Mouse (Mus musculus): Measurements from ENCODE around the gene Gm28053.

Gm28053 gene

GRCm38 (mm10) chr6:48692962-48693361 is 25.4 kb upstream of the Gm28053 start:
- DNase-seq (ENCODE audit: low spot score in 2 of 2) = no peak

- DNase-seq (ENCODE audit: low spot score in 2 of 2) = no peak
Observed at GRCm38 (mm10) chr6:48696830-48697554, 21.4 kb upstream of the Gm28053 start.

- no peak for DNase-seq (ENCODE audit: low spot score in 2 of 2)
Observed at GRCm38 (mm10) chr6:48697555-48697930, 20.9 kb upstream of the Gm28053 start.

- DNase-seq (ENCODE audit: low spot score in 2 of 2) = no peak
Observed at GRCm38 (mm10) chr6:48698066-48698856, 20.1 kb upstream of the Gm28053 start.

- DNase-seq (ENCODE audit: low spot score in 2 of 2) = no peak
Observed at GRCm38 (mm10) chr6:48698888-48699287, 19.5 kb upstream of the Gm28053 start.

DNA sequence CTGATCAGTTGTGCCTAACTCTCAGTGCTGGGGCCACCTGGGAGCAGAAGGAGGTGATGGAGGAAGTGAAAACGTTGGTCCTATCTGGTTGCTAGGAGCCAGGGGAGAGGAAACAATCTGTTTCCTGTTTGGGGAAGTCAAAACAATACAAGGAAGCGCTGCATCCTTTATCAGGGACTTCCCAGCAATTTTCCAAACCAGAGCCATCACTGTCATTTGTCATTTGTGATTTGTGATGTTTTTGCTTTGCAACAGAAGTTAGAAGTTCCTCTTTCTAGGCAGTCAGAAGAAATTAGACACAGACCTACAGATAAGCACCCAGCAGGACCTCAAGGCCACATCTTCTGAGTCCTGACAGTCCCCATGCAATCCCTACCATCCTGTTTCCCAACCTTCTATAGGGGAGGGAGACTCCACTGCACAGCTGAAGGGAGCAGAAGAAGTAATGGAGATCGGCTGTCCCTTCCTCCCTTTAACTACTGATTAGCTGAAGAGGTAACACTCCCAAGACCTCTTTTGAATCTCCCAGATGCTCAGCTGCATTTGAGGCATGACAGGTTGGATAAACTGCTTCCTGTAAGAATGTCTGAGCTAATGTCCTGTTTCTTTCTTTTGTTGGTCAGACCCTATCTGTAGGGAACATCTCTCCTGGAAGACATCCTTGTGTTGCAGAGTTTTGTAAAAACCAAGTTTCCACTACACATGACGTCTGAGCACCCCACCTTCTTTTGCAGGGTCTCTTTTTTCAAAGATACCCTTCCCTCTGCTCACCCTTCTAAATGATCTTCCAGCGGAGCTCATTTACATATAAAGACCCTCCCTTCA is 17.9 kb upstream of the Gm28053 start:
- DNase-seq (ENCODE audit: low spot score in 2 of 2) = peak; percentile 74 to 88

DNA sequence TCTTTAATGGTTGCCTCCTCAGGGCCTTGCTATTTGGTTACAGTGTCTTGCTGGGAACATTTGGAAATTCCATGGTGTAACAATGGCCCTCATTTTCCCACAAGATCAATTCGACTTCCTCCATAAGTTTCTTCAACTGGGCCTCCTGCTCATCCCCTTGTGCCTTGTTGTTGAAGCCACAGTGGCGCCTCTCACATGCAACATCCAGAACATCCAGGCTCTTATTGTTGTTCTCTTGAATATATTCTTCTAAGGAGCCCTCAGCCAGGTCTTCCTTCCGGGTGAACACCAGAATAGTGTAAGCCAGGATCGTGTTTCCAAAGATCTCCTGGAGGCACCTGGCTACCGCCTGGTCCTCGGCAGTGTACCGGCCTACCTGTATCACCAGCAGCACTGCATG is 16.3 kb upstream of the Gm28053 start:
- no peak for DNase-seq (ENCODE audit: low spot score in 2 of 2)

DNA sequence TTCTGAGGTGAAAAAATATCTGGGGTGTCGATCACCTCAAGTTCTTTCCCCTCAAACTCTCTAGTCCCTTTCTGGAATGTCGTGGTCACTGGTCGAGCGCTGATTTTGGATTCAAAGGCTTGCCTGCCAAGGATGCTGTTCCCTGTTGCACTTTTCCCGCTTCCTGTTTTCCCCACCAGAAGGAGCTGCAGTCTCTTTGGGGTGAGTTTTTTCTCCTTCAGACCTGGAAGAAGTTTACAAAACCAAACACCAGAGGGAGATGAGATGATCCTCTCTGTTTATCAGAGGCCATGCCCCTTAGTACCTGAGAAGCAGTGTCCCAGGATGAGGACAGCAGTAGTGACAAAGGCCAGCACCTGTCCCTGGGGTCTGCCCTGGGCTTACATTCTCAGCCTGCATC is 15.8 kb upstream of the Gm28053 start:
- DNase-seq (ENCODE audit: low spot score in 2 of 2) = no peak

DNA sequence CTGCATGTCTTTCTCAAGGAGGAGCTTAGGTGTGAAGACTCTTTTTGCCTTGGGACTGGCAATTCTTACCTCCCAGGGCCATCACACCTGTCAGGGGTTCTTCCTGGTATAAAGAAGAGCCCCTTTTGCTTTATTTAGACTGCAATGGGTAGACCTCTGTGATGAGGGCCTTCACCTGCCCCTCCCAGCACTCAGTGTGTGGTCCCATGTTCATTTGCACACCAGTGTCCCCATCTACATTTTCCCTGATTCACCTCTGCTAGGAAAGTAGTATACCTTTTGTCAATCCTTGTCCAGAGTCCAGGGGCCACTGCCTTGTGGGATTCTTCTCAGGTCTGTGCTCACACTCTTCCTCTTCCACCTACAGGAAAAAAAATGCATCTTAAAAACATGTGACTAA is 14.3 kb upstream of the Gm28053 start:
- DNase-seq (ENCODE audit: low spot score in 2 of 2) = no peak

DNA sequence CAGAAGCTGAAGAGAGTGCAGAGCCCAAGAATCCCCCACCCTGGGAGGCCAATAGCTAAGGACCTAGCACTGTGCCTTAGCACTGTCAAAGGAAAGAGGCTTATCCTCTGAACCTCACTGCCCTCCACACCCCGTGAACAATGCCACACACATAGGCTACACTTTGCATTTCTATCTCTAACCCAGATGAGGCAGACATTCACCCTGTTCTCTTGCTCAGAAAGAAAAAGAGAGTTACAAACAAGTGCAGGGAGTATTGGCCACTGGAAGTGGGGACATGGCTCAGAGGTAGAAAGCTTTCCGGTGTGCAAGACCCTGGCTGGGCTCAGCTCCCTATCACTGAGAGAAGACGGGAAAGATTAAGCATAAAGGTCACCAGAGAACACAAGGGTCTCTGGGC is 12.3 kb upstream of the Gm28053 start:
- DNase-seq (ENCODE audit: low spot score in 2 of 2) = no peak

DNA sequence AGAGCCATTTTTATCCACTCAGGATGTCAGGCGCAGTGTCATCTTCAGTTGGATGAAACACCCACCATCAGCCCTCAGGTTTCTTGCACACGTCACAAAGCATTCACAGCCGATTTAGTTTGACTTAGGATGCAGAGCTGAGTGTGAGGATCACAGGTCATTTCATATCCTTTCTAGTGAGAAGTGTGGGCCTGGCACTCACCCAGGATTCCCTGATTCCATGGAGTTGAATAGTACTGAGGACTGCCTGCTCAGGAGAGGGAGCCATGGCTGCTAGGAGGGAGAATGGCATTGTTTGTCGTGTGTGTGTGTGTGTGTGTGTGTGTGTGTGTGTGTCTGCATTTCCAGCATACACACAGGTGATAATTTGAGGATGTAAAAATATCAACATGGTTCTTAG is 1.9 kb downstream of the Gm28053 start:
- no peak for DNase-seq (ENCODE audit: low spot score in 2 of 2)

DNA sequence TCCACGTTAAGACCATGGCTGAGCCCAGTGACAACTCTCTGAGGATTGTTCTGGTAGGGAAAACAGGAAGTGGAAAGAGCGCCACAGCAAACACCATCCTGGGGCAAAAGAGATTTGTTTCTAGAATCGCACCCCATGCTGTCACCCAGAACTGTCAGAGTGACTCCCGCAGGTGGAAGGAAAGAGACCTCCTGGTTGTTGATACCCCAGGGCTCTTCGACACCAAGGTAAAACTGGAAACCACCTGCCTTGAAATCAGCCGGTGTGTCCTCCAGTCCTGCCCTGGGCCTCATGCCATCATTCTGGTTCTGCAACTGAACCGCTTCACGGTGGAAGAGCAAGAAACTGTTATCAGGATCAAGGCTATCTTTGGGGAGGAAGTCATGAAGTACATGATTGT is 5.1 kb downstream of the Gm28053 start:
- DNase-seq (ENCODE audit: low spot score in 2 of 2) = no peak

DNA sequence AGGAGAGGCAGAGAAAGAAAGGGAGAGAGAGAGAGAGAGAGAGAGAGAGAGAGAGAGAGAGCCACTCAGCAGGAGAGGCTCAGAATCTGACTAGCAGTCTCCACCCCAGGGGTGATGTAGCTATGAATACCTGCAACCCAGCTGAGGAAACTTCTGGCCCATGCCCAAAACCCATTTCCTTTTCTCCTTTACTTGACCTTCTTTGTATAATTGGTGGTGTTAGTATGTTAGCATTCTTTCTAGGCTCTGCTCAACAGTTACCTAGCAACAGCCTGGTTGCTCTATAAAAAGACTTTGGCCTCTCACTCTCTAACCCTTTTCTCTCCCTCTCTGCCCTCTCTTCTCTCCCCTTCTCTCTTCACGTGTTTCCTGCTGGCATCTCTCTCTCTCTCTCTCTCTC is 7.1 kb downstream of the Gm28053 start:
- DNase-seq (ENCODE audit: low spot score in 2 of 2) = peak; percentile 87 to 91

DNA sequence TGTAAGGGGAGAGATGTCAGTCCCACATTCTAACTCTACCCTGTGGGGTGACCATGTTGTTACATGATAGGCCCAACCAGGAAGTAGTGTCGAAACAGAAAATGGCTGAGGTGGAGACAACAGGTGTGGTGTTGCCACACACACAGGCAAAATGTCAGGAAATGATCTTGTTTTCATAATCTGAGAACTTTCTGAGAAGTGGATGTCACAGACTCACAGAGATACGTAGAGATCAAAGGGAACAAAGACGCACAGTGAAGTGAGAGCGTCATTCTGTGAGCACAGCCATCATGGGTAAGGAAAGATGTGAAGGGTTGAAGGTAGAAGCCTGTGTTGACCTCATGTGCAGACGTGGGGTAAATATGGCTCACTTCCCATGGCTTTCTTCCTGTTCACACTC is 9.4 kb downstream of the Gm28053 start:
- no peak for DNase-seq (ENCODE audit: low spot score in 2 of 2)

DNA sequence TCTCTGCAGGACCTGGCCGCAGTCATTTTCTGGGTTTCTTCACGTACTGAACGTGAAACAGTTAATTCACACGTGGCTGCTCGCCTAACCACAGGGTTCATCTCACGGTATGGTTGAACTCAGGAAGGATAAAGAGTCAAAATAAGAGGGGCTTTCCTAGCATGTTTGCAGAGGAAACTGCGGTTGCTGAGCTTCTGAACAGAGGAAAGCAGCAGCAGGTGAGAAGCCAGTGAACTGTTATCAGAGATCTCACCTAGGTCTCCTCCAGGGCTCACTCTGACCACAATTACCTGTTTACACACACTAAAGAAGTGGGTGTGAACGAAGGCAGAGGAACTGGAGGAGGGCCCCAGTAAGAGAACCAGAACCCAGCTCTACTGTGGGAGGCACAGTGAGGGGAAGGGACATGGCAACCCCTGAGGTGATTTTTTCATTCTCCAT is 14.5 kb downstream of the Gm28053 start:
- DNase-seq (ENCODE audit: low spot score in 2 of 2) = no peak

GRCm38 (mm10) chr6:48733660-48734059 is 15.3 kb downstream of the Gm28053 start:
- no peak for DNase-seq (ENCODE audit: low spot score in 2 of 2)

GRCm38 (mm10) chr6:48737053-48737452 is 18.6 kb downstream of the Gm28053 start:
- no peak for DNase-seq (ENCODE audit: low spot score in 2 of 2)

DNA sequence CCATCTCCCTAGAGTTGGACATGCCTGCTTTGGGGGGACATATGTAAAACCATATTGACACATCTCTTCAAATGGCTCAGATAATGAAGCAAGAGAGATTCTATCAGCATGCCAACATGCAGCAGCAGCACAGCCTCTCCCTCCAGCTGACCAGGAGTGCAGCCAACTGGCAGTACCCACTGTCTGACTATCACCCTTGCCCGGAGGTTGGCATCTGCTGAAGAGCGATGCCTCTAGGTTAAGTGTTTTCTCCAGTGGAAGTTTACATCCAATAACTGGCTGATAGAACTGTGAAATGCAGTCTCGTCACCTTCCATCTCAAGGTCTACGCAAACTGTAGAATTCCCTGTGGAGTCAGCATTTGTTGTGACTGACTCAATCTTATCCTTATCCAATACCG is 19.3 kb downstream of the Gm28053 start:
- DNase-seq (ENCODE audit: low spot score in 2 of 2) = no peak

DNA sequence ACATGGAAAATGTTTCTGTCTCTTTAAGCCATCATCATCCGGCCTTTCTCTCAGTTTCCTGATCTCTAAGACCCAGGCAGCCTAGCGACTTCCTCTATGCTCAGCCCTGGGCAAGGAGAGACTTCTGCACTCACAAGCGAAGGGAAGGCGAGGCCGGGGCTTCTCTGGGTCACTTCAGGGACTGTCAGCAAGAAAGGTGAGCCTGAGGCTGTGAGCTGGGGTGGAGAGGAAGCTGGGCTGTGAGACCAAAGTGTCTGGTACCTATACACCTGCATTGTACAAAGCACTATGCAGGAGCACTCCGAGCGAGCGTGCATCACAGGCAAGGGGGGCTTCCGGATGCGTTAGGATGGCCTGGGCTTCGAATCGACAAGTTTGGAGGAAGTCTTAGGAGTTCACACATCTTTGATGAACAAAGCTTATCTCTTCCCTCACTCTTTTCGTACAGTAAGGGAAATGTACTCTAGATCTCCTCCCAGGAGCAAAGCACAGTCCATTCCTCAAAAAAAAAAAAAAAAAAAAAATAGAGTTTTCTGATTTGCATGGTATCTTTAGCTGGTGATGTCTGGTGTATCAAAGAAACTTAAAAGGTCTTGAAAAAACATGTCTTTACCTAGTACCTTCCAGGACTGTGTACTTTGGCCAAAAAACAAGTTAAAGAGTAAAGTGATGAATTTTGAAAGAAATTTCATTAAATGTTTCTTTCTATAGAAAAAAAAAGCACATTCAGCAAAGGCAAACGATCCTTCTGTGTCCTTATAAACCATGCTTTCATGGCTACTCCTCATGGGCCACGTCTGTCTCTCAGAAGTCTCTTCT is 20.8 kb downstream of the Gm28053 start, which contains the start of gene Gimap1:
Gene Gimap1 (plus strand): TSS at position 94 of the 819 bp plus-strand sequence.
- peak; percentile 58 to 71 for DNase-seq (ENCODE audit: low spot score in 2 of 2)

DNA sequence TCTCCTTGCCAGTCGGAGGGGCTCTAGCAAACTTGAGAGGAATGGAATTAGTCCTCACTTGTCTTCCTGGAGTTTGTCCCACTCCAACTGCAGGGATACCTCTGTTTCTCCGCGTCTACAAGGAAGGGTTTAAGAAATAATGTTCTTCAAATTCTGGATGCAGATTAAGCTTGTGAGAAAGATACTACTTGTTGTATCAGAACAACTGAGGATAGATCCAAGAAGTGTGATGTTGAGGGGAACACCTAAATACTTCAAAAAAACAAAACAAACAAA is 21.3 kb downstream of the Gm28053 start:
- DNase-seq (ENCODE audit: low spot score in 2 of 2) = no peak

- DNase-seq (ENCODE audit: low spot score in 2 of 2) = no peak
Observed at GRCm38 (mm10) chr6:48740501-48741169, 22.2 kb downstream of the Gm28053 start.
